Mouse (Mus musculus) hindbrain, embryonic 15.5 days (tissue): ENCODE results near the gene Robo4. TPM values are rescaled to one million over a fixed set of nuclear protein-coding genes. Genes with fewer than 3 reads are reported as not detected.

Source experiments
- ATAC-seq: fragments of 200-750 bp; cut with Nextera tagmentation; 2 replicates; pipeline ENCODE4 v1.8.0; 2017; ENCODE audit warnings: low read depth, moderate number of reproducible peaks, moderate TSS enrichment; ENCODE audit not compliant: low FRiP score
- H3K27ac ChIP-seq: fragments of 300-500 bp; sonication (generic); replicated peaks from 2 replicates; pipeline ENCODE4 v1.5.1; 2015; ENCODE audit warnings: mild to moderate bottlenecking, inconsistent platforms
- H3K27me3 ChIP-seq: fragments of 300-500 bp; sonication (generic); 2 replicates; pipeline ENCODE4 v1.6.1; 2015; ENCODE audit warnings: control low read depth, inconsistent platforms
- H3K36me3 ChIP-seq: fragments of 300-500 bp; sonication (generic); 2 replicates; pipeline ENCODE4 v1.6.1; 2015; ENCODE audit warnings: control low read depth, inconsistent platforms
- H3K4me1 ChIP-seq: fragments of 300-500 bp; sonication (generic); replicated peaks from 2 replicates; pipeline ENCODE4 v1.6.1; 2015; ENCODE audit warnings: control low read depth, inconsistent platforms
- H3K4me2 ChIP-seq: fragments of 300-500 bp; sonication (generic); 2 replicates; pipeline ENCODE4 v1.6.1; 2015; ENCODE audit warnings: moderate library complexity, mild to moderate bottlenecking, inconsistent platforms
- H3K4me3 ChIP-seq: fragments of 300-500 bp; sonication (generic); 2 replicates; pipeline ENCODE4 v1.5.1; 2015; ENCODE audit warnings: mild to moderate bottlenecking, inconsistent platforms
- H3K9ac ChIP-seq: fragments of 300-500 bp; sonication (generic); 2 replicates; pipeline ENCODE4 v1.6.1; 2015; ENCODE audit warnings: inconsistent platforms
- H3K9me3 ChIP-seq: fragments of 300-500 bp; sonication (generic); 2 replicates; pipeline ENCODE4 v1.6.1; 2016; ENCODE audit warnings: control low read depth, inconsistent platforms
- WGBS: fragments of 180-500 bp; shearing (Covaris S2); methylation state at CpG from one replicate; pipeline ENCODE4 v1.1.7; 2015; 5-methylcytosine and 5-hydroxymethylcytosine counted together
- polyA plus RNA-seq: library from polyadenylated mRNA; unstranded; fragments of >200 nt; fragmentation: Nextera tagmentation; extraction: Ambion mirVana; gene quantifications from 2 replicates; pipeline ENCODE4 v1.2.1, GENCODE M21; 2015

Gene Robo4
- polyA plus RNA-seq, 1 experiment from 2014 or later = 8.2 TPM

DNA sequence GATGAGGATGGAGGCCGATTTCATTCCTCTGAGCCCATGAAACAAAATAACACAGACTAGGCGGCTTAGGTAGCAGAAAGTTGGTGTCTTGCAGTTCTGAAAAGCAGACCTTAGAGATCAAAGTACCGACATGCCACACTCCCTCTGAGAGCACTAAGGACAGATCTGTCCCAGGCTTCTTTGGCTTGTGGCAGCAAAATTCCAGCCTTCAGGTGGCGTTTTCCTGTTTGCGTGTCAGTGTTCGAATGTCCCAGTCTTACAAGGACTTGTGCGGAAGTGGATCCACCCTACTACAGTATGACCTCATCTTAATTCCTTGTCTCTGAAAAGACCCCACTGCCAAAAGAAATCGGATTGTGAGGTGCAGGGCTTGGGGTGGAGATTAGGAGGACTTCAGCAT is 32.8 kb upstream of the Robo4 start:
- Histone ChIP-seq H3K4me3 (peak overlapping the region; percentile 9), H3K36me3 (no peaks in the 10 kb centered on the region), H3K9me3 (no peaks in the 10 kb centered on the region), H3K9ac (no peak overlapping the region), H3K27ac (peak overlapping the region; percentile 84), H3K27me3 (no peaks in the 10 kb centered on the region), H3K4me2 (peak overlapping the region; percentile 26), H3K4me1 (no peaks in the 10 kb centered on the region; the same call in 1 of the 2 replicates)
- ATAC-seq = no peak
- WGBS = 85% methylated on average over 8 of the region's 8 CpGs

DNA sequence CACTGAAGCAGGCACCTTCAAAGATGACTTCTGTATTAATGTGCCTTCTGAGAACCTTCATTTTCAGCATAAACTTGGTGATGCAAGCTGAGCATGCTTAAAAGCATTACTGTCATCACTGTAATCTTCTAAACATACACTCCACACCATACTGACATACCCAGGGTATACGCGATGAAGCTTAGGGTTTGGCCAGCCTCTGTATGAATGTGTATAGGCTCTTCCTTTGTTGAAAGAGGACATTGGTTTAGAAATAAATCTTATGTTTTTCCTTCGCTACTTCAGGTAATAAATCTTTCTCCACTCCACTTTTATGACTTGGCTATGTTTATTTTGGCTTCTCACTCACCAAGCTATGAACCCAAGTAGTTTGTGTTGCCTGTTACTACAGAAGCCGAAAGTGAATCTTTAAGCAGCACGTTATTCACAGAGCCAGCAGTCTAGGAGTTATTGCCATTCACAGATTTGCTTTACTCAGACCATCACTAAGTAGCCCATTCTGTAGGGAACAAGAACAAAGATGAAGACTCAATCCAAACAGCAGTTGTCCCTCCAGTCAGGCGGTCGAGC is 30.4 kb upstream of the Robo4 start:
- 83% methylated on average over 7 of the region's 7 CpGs for WGBS
- H3K4me1 ChIP-seq = no peaks in the 10 kb centered on the region
- no peaks in the 10 kb centered on the region for H3K36me3 ChIP-seq
- no peak overlapping the region for H3K4me2 ChIP-seq
- no peaks in the 10 kb centered on the region for H3K27me3 ChIP-seq
- H3K27ac ChIP-seq = no peak overlapping the region
- no peak overlapping the region for H3K9ac ChIP-seq
- no peaks in the 10 kb centered on the region for H3K9me3 ChIP-seq
- no peak overlapping the region for H3K4me3 ChIP-seq
- no peak for ATAC-seq

DNA sequence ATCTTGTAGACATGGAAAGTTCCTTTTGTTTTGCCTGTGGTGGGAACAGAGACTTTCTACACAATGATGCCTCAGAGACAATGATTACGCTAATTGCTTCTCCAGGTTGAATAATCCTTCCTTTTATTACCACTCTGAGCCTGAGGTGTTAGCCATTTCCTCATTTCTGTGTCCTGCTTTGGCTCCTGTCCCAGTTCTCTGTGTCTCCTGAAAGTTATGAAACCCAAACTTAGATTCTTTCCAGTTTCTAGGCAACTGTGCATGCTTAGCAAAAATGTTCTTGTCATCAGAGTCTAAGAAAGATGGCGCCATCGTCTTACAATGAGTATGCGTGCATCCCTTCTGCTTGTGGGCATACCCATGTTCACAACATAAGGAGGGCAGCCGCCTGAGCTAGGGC is 26.0 kb upstream of the Robo4 start:
- ATAC-seq = no peak
- 76% methylated on average over 5 of the region's 5 CpGs for WGBS
- no peaks in the 10 kb centered on the region for H3K9me3 ChIP-seq
- no peak overlapping the region for H3K27ac ChIP-seq
- H3K4me3 ChIP-seq = no peak overlapping the region
- H3K9ac ChIP-seq = no peak overlapping the region
- no peaks in the 10 kb centered on the region for H3K36me3 ChIP-seq
- no peaks in the 10 kb centered on the region for H3K27me3 ChIP-seq
- no peak overlapping the region for H3K4me2 ChIP-seq
- H3K4me1 ChIP-seq = no peaks in the 10 kb centered on the region

DNA sequence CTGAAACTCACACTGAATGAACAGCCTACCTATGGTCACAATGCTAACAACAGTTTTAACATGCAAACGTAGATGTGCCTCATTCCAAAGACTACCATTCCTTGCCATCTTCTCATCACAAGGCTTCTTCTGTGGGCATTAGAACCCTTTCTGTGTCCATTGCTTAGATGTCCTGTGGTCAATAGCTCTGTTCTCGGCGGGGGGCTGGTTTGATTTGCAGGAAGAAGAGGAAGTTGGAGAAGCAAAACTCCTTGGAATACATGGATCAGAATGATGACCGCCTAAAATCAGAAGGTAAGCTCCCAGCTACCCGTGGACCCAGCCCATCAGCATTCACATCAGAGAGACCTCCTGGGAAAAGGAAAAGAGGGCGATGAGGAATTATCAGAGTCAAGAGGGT is 18.5 kb upstream of the Robo4 start:
- WGBS = 96% methylated on average over 6 of the region's 6 CpGs
- H3K9ac ChIP-seq = no peak overlapping the region
- H3K4me2 ChIP-seq = no peak overlapping the region
- no peak overlapping the region for H3K4me3 ChIP-seq
- peaks cover 8% of the 10 kb centered on the region for H3K4me1 ChIP-seq
- H3K27ac ChIP-seq = no peak overlapping the region
- H3K27me3 ChIP-seq = 0 out of 2 replicates have a peak, but pooled peaks cover 4% of the 10 kb centered on the region
- H3K36me3 ChIP-seq = no peaks in the 10 kb centered on the region
- H3K9me3 ChIP-seq = no peaks in the 10 kb centered on the region
- ATAC-seq = no peak

DNA sequence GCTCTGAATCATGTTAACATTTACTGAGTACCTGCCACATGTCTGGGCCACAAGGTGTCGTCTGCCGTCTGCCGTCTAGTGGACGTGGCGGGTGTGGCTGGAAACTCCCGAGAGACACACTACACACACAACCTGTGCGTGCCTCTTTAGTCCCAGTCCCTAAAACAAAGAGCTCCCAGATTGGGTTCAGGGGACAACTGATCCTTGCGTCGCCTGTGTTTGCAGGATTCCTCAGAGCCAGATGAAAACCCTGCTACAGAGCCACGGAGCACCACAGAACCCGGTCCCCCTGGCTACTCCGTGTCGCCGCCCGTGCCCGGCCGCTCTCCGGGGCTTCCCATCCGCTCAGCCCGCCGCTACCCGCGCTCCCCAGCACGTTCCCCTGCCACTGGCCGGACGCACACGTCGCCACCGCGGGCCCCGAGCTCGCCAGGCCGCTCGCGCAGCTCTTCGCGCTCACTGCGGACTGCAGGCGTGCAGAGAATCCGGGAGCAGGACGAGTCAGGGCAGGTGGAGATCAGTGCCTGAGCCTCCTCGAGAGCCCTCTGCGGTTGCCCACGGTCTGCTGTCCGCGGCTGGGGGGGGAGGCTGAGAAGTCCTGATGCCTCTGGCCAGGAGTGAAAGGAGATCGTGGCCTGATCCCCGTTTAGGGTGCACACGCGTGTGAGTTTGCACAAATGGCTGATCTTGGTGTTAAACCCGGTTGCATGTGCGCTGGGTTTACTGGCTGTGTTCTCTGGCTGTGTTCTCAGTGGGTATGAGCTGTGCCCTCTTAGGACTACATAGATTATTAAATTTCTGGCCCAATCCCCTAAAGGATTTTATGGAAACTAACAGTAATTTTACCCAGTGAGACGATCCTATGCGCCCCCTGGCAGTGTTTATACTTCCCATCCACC is 17.2 kb upstream of the Robo4 start:
- Histone ChIP-seq H3K27me3 (0 out of 2 replicates have a peak, but pooled peaks cover 4% of the 10 kb centered on the region), H3K4me3 (peak overlapping the region; percentile 50), H3K4me2 (peak overlapping the region; percentile 76), H3K4me1 (peaks cover 8% of the 10 kb centered on the region), H3K9me3 (no peaks in the 10 kb centered on the region), H3K27ac (peak overlapping the region; percentile 55), H3K36me3 (no peaks in the 10 kb centered on the region), H3K9ac (peak overlapping the region; percentile 76)
- ATAC-seq = peak; percentile 88
- WGBS = 7% methylated on average over 54 of the region's 54 CpGs

- ATAC-seq = no peak
- Histone ChIP-seq H3K27me3 (0 out of 2 replicates have a peak, but pooled peaks cover 3% of the 10 kb centered on the region), H3K4me1 (no peaks in the 10 kb centered on the region), H3K36me3 (no peaks in the 10 kb centered on the region), H3K27ac (no peak overlapping the region), H3K4me3 (no peak overlapping the region), H3K9ac (no peak overlapping the region), H3K4me2 (no peak overlapping the region), H3K9me3 (no peaks in the 10 kb centered on the region)
- whole genome bisulfite sequencing = 60% methylated on average over 2 of the region's 2 CpGs
These were observed 10.8 kb upstream of the Robo4 start for GRCm38 (mm10) chr9:37390891-37391290.

GRCm38 (mm10) chr9:37392071-37392470 is 9.6 kb upstream of the Robo4 start:
- WGBS = 60% methylated on average over 2 of the region's 2 CpGs
- Histone ChIP-seq H3K4me2 (no peak overlapping the region), H3K4me3 (no peak overlapping the region), H3K9me3 (no peaks in the 10 kb centered on the region), H3K9ac (no peak overlapping the region), H3K4me1 (no peaks in the 10 kb centered on the region), H3K27me3 (no peaks in the 10 kb centered on the region), H3K27ac (no peak overlapping the region), H3K36me3 (no peaks in the 10 kb centered on the region)
- ATAC-seq = no peak

DNA sequence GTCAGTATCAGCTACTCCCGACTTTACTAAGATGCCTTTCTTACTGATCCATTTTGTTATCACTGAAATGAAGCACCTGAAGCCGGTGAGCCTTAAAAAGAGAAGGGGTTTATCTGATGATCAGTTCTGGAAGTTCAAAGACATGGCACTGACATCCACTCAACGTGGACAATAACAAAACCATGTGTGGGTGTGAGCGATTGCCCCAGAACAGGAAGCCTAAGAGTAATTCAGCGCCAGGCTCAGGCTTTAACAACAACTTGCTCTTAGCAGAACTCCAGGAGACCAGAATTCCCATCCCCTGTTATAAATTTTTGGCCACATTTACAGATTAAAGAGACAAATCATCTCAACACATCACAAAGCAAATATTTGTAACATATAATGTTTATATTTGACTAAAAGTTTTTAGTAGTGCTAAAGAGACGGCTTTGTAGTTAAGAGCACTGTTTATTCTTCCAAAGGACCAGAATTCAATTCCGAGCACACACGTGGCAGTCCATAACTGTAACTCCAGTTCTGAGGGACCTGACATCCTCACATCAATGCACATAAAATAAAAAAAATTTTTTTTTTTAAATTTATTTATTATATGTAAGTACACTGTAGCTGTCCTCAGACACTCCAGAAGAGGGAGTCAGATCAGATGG is 8.1 kb upstream of the Robo4 start:
- no peaks in the 10 kb centered on the region for H3K9me3 ChIP-seq
- no peak overlapping the region for H3K4me2 ChIP-seq
- no peak overlapping the region for H3K9ac ChIP-seq
- no peak overlapping the region for H3K4me3 ChIP-seq
- no peaks in the 10 kb centered on the region for H3K27me3 ChIP-seq
- 81% methylated on average over 8 of the region's 8 CpGs for WGBS
- no peak overlapping the region for H3K27ac ChIP-seq
- no peaks in the 10 kb centered on the region for H3K4me1 ChIP-seq
- H3K36me3 ChIP-seq = no peaks in the 10 kb centered on the region
- ATAC-seq = no peak

- no peaks in the 10 kb centered on the region for H3K4me1 ChIP-seq
- no peak overlapping the region for H3K27ac ChIP-seq
- H3K36me3 ChIP-seq = no peaks in the 10 kb centered on the region
- H3K4me3 ChIP-seq = no peak overlapping the region
- WGBS = 53% methylated on average over 2 of the region's 2 CpGs
- no peak overlapping the region for H3K4me2 ChIP-seq
- no peaks in the 10 kb centered on the region for H3K27me3 ChIP-seq
- H3K9ac ChIP-seq = no peak overlapping the region
- no peaks in the 10 kb centered on the region for H3K9me3 ChIP-seq
- no peak for ATAC-seq
These were observed 1.1 kb upstream of the Robo4 start for GRCm38 (mm10) chr9:37400585-37400984.

DNA sequence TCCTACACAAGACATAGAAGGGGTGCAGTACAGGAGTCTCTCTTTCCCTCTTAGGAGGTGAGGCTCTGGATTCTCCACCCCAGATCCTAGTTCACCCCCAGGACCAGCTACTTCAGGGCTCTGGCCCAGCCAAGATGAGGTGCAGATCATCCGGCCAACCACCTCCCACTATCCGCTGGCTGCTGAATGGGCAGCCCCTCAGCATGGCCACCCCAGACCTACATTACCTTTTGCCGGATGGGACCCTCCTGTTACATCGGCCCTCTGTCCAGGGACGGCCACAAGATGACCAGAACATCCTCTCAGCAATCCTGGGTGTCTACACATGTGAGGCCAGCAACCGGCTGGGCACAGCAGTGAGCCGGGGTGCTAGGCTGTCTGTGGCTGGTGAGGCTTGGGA is 804 bp downstream of the Robo4 start:
- Histone ChIP-seq H3K9ac (no peak overlapping the region), H3K4me3 (0 out of 2 replicates have a peak overlapping the region, but pooled peaks have one; percentile 1), H3K4me2 (no peak overlapping the region), H3K36me3 (no peaks in the 10 kb centered on the region), H3K9me3 (no peaks in the 10 kb centered on the region), H3K27me3 (no peaks in the 10 kb centered on the region), H3K27ac (no peak overlapping the region), H3K4me1 (no peaks in the 10 kb centered on the region)
- 91% methylated on average over 7 of the region's 7 CpGs for WGBS
- no peak for ATAC-seq

DNA sequence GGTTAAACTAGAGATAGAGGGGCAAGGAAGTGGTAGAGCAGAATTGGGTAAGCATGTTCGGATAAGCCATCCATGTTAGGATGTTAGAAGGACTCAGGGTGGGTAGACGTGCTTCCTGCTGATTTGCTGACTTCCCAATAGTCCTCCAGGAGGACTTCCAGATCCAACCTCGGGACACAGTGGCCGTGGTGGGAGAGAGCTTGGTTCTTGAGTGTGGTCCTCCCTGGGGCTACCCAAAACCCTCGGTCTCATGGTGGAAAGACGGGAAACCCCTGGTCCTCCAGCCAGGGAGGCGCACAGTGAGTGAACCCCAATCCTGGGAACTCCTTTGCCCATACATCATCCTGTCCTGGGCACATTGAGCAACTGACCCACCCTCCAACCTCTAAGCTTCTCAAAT is 1.3 kb downstream of the Robo4 start:
- Histone ChIP-seq H3K4me3 (0 out of 2 replicates have a peak overlapping the region, but pooled peaks have one; percentile 1), H3K36me3 (no peaks in the 10 kb centered on the region), H3K27ac (no peak overlapping the region), H3K4me2 (no peak overlapping the region), H3K9ac (no peak overlapping the region), H3K27me3 (no peaks in the 10 kb centered on the region), H3K9me3 (no peaks in the 10 kb centered on the region), H3K4me1 (peaks cover 3% of the 10 kb centered on the region)
- ATAC-seq = no peak
- WGBS = 90% methylated on average over 7 of the region's 7 CpGs

GRCm38 (mm10) chr9:37406372-37406771 is 4.7 kb downstream of the Robo4 start:
- Histone ChIP-seq H3K36me3 (no peaks in the 10 kb centered on the region), H3K27me3 (no peaks in the 10 kb centered on the region), H3K9me3 (no peaks in the 10 kb centered on the region), H3K4me3 (no peak overlapping the region), H3K4me2 (no peak overlapping the region), H3K4me1 (peaks cover 7% of the 10 kb centered on the region), H3K27ac (no peak overlapping the region), H3K9ac (no peak overlapping the region)
- 0 out of 2 replicates have a peak, but pooled peaks have one; percentile 19 for ATAC-seq
- 0% methylated on average over 1 of the region's 1 CpGs for WGBS
